Mouse (Mus musculus) neural tube, embryonic 12.5 days (tissue): ENCODE results near the gene Gmfb. TPM values are rescaled to one million over a fixed set of nuclear protein-coding genes. Genes with fewer than 3 reads are reported as not detected.
A peak's percentile ranks its signal among the peaks of the same experiment; 100 is the strongest.

Source experiments
- ATAC-seq: fragments of 200-750 bp; cut with Nextera tagmentation; 2 replicates; pipeline ENCODE4 v1.8.0; 2017; ENCODE audit warnings: low read depth, mild to moderate bottlenecking, moderate TSS enrichment, moderate library complexity; ENCODE audit not compliant: low FRiP score
- H3K27ac ChIP-seq: fragments of 300-500 bp; sonication (generic); 2 replicates; pipeline ENCODE4 v1.5.1; 2016
- H3K27me3 ChIP-seq: fragments of 300-500 bp; sonication (generic); replicated peaks from 2 replicates; pipeline ENCODE4 v1.6.1; 2016; ENCODE audit warnings: mild to moderate bottlenecking
- H3K36me3 ChIP-seq: fragments of 300-500 bp; sonication (generic); 2 replicates; pipeline ENCODE4 v1.6.1; 2016; ENCODE audit warnings: mild to moderate bottlenecking
- H3K4me1 ChIP-seq: fragments of 300-500 bp; sonication (generic); 2 replicates; pipeline ENCODE4 v1.6.1; 2016
- H3K4me2 ChIP-seq: fragments of 300-500 bp; sonication (generic); replicated peaks from 2 replicates; pipeline ENCODE4 v1.6.1; 2016; ENCODE audit warnings: mild to moderate bottlenecking
- H3K4me3 ChIP-seq: fragments of 300-500 bp; sonication (generic); 2 replicates; pipeline ENCODE4 v1.5.1; 2016
- H3K9ac ChIP-seq: fragments of 300-500 bp; sonication (generic); 2 replicates; pipeline ENCODE4 v1.6.1; 2016; ENCODE audit warnings: mild to moderate bottlenecking
- H3K9me3 ChIP-seq: fragments of 300-500 bp; sonication (generic); 2 replicates; pipeline ENCODE4 v1.6.1; 2016; ENCODE audit warnings: mild to moderate bottlenecking
- WGBS: fragments of 180-500 bp; shearing (Covaris S2); methylation state at CpG from one replicate; pipeline ENCODE4 v1.1.7; 2016; 5-methylcytosine and 5-hydroxymethylcytosine counted together
- polyA plus RNA-seq: library from polyadenylated mRNA; unstranded; fragments of >200 nt; fragmentation: Nextera tagmentation; extraction: Ambion mirVana; gene quantifications from 2 replicates; pipeline ENCODE4 v1.2.1, GENCODE M21; 2016

Gmfb gene
- polyA plus RNA-seq, 1 experiment from 2014 or later = 106 TPM

DNA sequence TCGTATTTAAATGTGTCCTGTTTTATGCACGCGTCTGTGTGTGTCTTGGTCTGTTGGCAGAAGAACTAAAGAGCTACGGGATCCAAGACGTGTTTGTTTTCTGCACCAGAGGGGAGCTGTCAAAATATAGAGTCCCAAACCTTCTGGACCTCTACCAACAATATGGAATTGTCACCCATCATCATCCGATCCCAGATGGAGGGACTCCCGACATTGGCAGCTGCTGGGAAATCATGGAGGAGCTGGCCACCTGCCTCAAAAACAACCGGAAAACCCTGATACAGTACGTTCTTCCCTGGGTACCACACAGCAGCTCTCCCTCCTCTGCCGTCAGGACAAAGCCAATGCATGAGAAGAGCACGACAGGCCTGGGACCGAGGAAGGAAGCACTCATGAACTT, 54.9 kb downstream of the Gmfb start:
- no peak overlapping the region for H3K9ac ChIP-seq
- peaks cover 39% of the 10 kb centered on the region for H3K36me3 ChIP-seq
- H3K27me3 ChIP-seq = no peaks in the 10 kb centered on the region
- H3K27ac ChIP-seq = no peak overlapping the region
- no peaks in the 10 kb centered on the region for H3K4me1 ChIP-seq
- no peak overlapping the region for H3K4me3 ChIP-seq
- H3K4me2 ChIP-seq = no peak overlapping the region
- no peak for ATAC-seq
- H3K9me3 ChIP-seq = no peaks in the 10 kb centered on the region
- 87% methylated on average over 12 of the region's 12 CpGs for WGBS

DNA sequence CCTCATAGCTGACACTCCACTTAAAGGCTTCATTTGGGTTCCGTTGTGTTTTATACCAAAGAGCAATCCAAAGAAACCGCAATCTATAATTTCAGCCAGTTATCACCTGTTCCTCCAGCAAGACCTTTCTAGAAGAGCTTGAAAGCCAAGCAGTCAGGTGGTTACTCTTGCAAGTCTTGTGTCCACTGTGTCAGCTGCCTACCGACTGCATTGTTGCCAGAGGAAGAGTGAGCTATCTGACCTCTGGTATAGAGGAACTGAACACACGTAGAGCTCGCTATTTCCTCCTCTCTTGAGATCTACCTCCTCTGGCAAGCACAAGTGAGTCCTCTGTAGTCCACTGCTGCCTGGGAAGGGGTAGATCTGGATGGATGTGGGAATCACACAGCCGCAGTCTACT, 60.9 kb downstream of the Gmfb start:
- H3K4me3 ChIP-seq = peak overlapping the region; percentile 77
- H3K9ac ChIP-seq = peak overlapping the region; percentile 62
- peak overlapping the region; percentile 78 for H3K4me2 ChIP-seq
- no peaks in the 10 kb centered on the region for H3K27me3 ChIP-seq
- WGBS = 50% methylated on average over 6 of the region's 6 CpGs
- H3K9me3 ChIP-seq = no peaks in the 10 kb centered on the region
- H3K36me3 ChIP-seq = no peaks in the 10 kb centered on the region
- H3K4me1 ChIP-seq = peaks cover 11% of the 10 kb centered on the region; the same call in 1 of the 2 replicates
- ATAC-seq = no peak
- H3K27ac ChIP-seq = no peak overlapping the region

DNA sequence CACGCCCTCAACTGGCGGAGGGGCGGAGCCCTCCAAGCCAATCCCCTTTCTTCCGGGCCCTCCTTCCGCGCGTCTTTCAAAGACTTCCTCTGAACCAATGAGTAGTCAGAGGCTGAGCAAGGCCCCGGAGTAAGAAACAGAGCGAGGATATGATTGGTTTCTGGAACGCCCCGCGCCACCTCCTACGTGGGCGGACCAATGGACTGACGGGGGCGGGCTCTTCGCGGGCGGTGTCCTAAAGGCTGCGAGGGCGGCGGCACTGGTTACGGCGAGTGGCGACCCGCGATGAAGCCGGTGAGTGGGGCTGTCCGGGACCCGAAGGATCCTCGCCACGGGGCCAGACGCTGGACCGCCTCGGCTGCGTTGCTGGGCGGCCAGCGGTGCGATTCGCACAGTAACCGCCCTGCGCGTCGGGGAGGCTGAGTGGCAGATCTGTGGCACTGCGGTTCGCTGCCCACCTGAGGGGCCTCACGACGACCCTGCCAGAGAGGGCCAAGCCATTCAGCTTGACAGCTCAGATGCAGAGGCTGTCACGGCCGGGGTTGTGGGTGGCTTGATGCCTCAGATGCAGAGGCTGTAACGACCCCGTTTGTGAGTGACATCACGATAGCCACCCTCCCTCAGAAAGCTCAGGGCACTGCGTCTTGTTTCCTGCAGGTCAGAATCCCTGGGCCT, 61.5 kb downstream of the Gmfb start, which contains the start of gene Cdkn3:
TSS of gene Cdkn3 (plus strand) at position 187 of the 675 bp plus-strand sequence.
- Histone ChIP-seq H3K9me3 (no peaks in the 10 kb centered on the region), H3K27me3 (no peaks in the 10 kb centered on the region), H3K4me1 (peaks cover 11% of the 10 kb centered on the region; the same call in 1 of the 2 replicates), H3K27ac (no peak within 1 kb of the TSS), H3K4me3 (peak within 1 kb of the TSS; percentile 77), H3K4me2 (peak within 1 kb of the TSS; percentile 78), H3K36me3 (no peaks in the 10 kb centered on the region), H3K9ac (peak within 1 kb of the TSS; percentile 62)
- ATAC-seq = peak; percentile 100
- under 1% methylated on average over 54 of the region's 54 CpGs for WGBS

DNA sequence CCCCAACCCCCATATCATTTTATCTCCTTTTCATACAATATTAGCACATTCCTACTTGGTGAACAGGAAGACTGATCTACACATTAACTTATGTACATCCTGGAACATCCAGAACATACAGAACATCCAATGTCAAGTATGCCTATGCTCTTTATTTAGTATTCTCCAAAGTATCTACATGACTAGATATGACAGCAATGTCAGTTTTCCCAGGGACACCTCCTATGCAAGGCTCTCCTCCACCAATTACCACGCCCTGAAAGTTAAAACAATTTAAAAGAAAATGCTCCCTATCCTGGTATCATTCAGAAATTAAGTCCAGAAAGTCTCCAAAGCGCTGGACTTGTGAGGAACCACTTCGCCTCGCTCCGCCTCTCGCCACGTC, 62.1 kb downstream of the Gmfb start:
- ATAC-seq = peak; percentile 58
- Histone ChIP-seq H3K27ac (no peak overlapping the region), H3K4me1 (peaks cover 11% of the 10 kb centered on the region; the same call in 1 of the 2 replicates), H3K36me3 (no peaks in the 10 kb centered on the region), H3K9ac (no peak overlapping the region), H3K4me3 (peak overlapping the region; percentile 77), H3K27me3 (no peaks in the 10 kb centered on the region), H3K9me3 (no peaks in the 10 kb centered on the region), H3K4me2 (peak overlapping the region; percentile 78)
- WGBS = 2% methylated on average over 7 of the region's 7 CpGs

Other genes starting within 250 kb of the Gmfb start
- 30.7 TPM in 2 replicates for gene Cdkn3, start 61.7 kb downstream of the Gmfb start, polyA plus RNA-seq
- gene Cnih1, start 33.8 kb downstream of the Gmfb start, polyA plus RNA-seq = 194 and 198 TPM in 2 replicates
- gene Cgrrf1, start 9.9 kb upstream of the Gmfb start, polyA plus RNA-seq = 23.2 and 28.2 TPM in 2 replicates
- gene Samd4, start 60.6 kb upstream of the Gmfb start, polyA plus RNA-seq = 3.9 and 4.7 TPM in 2 replicates